Mouse (Mus musculus): ENCODE data around the gene Cdhr2. TPM values are rescaled to one million over a fixed set of nuclear protein-coding genes. Genes with fewer than 3 reads are reported as not detected.

Gene Cdhr2
- total RNA-seq, 2 experiments from 2014 or later = not detected

- DNase-seq = no peak
Measured at GRCm38 (mm10) chr13:54749864-54750411, 48.7 kb downstream of the Cdhr2 start, which contains the start of gene Gprin1. Gene Gprin1, minus strand, starts transcription at chr13:54749874.

GRCm38 (mm10) chr13:54750699-54751098 is 49.4 kb downstream of the Cdhr2 start:
- DNase-seq = peak in 1 of 2 experiments; percentile 48

- DNase-seq = no peak
Measured at GRCm38 (mm10) chr13:54752656-54753055, 51.4 kb downstream of the Cdhr2 start.

- no peak for DNase-seq
Measured at GRCm38 (mm10) chr13:54753733-54754132, 52.5 kb downstream of the Cdhr2 start.

- DNase-seq = no peak
Measured at GRCm38 (mm10) chr13:54754169-54755080, 53.2 kb downstream of the Cdhr2 start.

GRCm38 (mm10) chr13:54755201-54755830 is 54.1 kb downstream of the Cdhr2 start:
- no peak for DNase-seq

GRCm38 (mm10) chr13:54756156-54756712 is 55.0 kb downstream of the Cdhr2 start:
- no peak for DNase-seq

- no peak for DNase-seq
Measured at GRCm38 (mm10) chr13:54757093-54757830, 56.0 kb downstream of the Cdhr2 start.

- peak; percentile 68 to 71 for DNase-seq
Measured at GRCm38 (mm10) chr13:54758045-54758755, 56.9 kb downstream of the Cdhr2 start.

GRCm38 (mm10) chr13:54758756-54759470 is 57.7 kb downstream of the Cdhr2 start:
- DNase-seq = no peak

GRCm38 (mm10) chr13:54759496-54759895 is 58.2 kb downstream of the Cdhr2 start:
- DNase-seq = no peak

GRCm38 (mm10) chr13:54760164-54760795 is 59.0 kb downstream of the Cdhr2 start:
- no peak for DNase-seq

- DNase-seq = no peak
Measured at GRCm38 (mm10) chr13:54760906-54761305, 59.6 kb downstream of the Cdhr2 start.

GRCm38 (mm10) chr13:54765281-54766191 is 64.3 kb downstream of the Cdhr2 start:
- no peak for DNase-seq

GRCm38 (mm10) chr13:54766192-54766768 is 65.0 kb downstream of the Cdhr2 start, which contains the start of gene Sncb:
Gene Sncb, minus strand, starts transcription at chr13:54766595.
- DNase-seq = peak; percentile 23 to 26

GRCm38 (mm10) chr13:54767012-54767411 is 65.8 kb downstream of the Cdhr2 start:
- DNase-seq = no peak

GRCm38 (mm10) chr13:54780592-54780991 is 79.3 kb downstream of the Cdhr2 start:
- DNase-seq = peak; percentile 45 to 51

GRCm38 (mm10) chr13:54781086-54781485 is 79.8 kb downstream of the Cdhr2 start:
- no peak for DNase-seq

Data from heart, adult 18-20 months (tissue).